Mouse (Mus musculus) thymus, adult 2 months (tissue): ENCODE results near the gene Slc45a1. TPM values are rescaled to one million over a fixed set of nuclear protein-coding genes. Genes with fewer than 3 reads are reported as not detected.

Source experiments
- DNase-seq: peaks from one replicate; pipeline ENCODE4 v3.0.0; 2021
- H3K27ac ChIP-seq: fragments of 200-500 bp; 2 replicates; pipeline ENCODE4 v1.5.1; 2012; ENCODE audit warnings: low read length, control low read depth; ENCODE audit not compliant: control insufficient read depth, insufficient read depth
- H3K27me3 ChIP-seq: fragments of 200-500 bp; 2 replicates; pipeline ENCODE4 v1.6.1; 2012; ENCODE audit warnings: mild to moderate bottlenecking, low read length, moderate library complexity, mixed read lengths; ENCODE audit not compliant: control insufficient read depth, insufficient read depth
- H3K36me3 ChIP-seq: fragments of 200-500 bp; 2 replicates; pipeline ENCODE4 v1.6.1; 2012; ENCODE audit warnings: mild to moderate bottlenecking, low read length, moderate library complexity; ENCODE audit not compliant: control insufficient read depth, insufficient read depth
- H3K4me1 ChIP-seq: fragments of 200-500 bp; replicated peaks from 2 replicates; pipeline ENCODE4 v1.6.1; 2012; ENCODE audit warnings: low read length; ENCODE audit not compliant: control insufficient read depth, insufficient read depth
- H3K4me3 ChIP-seq: fragments of 200-500 bp; 2 replicates; pipeline ENCODE4 v1.5.1; 2012; ENCODE audit warnings: mild to moderate bottlenecking, low read length, control low read depth, moderate library complexity; ENCODE audit not compliant: control insufficient read depth, insufficient read depth
- CTCF ChIP-seq: fragments of 200-500 bp; IDR thresholded peaks from 2 replicates; pipeline ENCODE4 v1.5.1; 2012; ENCODE audit warnings: mild to moderate bottlenecking, control low read depth, low read length, moderate library complexity, borderline replicate concordance; ENCODE audit not compliant: control insufficient read depth, poor library complexity, insufficient read depth; ENCODE audit errors: extremely low read depth
- POLR2A ChIP-seq: fragments of 200-500 bp; IDR thresholded peaks from 2 replicates; pipeline ENCODE4 v1.6.1; 2012; ENCODE audit warnings: mild to moderate bottlenecking, low read length, control low read depth, moderate library complexity; ENCODE audit not compliant: control insufficient read depth, poor library complexity, insufficient read depth; ENCODE audit errors: extremely low read depth
- WGBS: fragments of 180-500 bp; shearing (Covaris S2); methylation state at CpG from one replicate; pipeline ENCODE4 v1.1.7; 2018; 5-methylcytosine and 5-hydroxymethylcytosine counted together
- polyA plus RNA-seq: library from polyadenylated mRNA; depleted of rRNA; stranded (reverse); fragments of >200 nt; gene quantifications from 2 replicates; pipeline ENCODE4 v1.2.3, GENCODE M21; 2012

The Slc45a1 gene
- polyA plus RNA-seq, 1 experiment, result 0.03 TPM

DNA sequence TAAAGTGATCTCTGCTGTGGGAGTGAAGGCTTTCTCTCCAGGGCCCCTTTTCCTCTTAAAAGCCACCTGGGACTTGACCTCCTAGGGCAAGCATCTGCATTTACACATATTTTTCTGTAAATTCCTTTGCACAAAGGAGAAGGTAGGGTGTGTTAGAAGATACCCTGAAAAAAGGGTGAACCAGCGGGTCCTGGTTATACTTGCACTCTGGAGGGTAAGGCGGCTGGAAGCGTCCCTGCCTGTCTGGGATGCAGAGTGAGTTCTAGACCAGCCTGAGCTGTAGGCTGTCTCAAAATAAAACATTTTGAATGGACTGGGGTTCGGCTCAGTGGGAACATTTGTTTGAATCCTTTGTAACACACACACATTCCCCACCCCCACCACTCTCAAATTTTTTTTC, 60.4 kb downstream of the Slc45a1 start:
- WGBS, result 98% methylated on average over 4 of the region's 4 CpGs
- DNase-seq, result no peak
- Histone ChIP-seq H3K36me3 (no peaks in the 10 kb centered on the region), H3K27me3 (no peaks in the 10 kb centered on the region), H3K4me3 (no peak overlapping the region), H3K27ac (no peak overlapping the region), H3K4me1 (peaks cover 4% of the 10 kb centered on the region)
- TF ChIP-seq CTCF, result no peak
- no peak for TF ChIP-seq POLR2A

DNA sequence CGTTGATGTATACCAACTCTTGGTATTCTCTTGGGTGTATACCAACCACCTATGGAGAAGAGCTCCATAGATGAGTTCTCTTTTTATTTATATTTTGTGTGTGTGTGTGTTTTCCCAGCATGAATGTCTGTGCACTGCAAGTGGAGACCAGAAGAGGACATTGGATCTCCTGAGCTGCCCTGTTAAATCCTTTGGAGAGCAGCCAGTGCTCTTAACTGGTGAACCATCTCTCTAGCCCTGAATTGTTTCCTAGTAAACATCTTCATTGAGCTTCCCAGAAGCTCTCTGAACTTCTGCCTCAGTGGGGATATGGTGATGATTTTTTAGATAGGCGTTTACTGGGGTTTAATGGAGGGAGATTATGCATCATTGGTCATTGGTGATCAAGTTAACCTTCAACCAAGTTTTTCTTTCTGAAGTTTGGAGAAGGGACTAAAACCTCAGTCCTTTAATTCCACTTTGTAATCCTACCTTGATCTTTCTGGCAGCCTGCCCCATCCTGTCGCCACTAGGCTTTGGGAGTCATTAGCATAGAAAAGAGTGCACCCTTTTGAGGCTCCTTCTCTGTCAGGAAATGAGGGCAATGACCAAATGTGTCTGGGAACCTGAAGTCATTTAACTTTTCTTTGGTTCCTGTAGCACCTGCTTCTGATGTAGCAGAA, 61.2 kb downstream of the Slc45a1 start:
- TF ChIP-seq POLR2A (no peak), CTCF (no peak)
- H3K4me3 ChIP-seq, result no peak overlapping the region
- H3K36me3 ChIP-seq, result no peaks in the 10 kb centered on the region
- no peak overlapping the region for H3K27ac ChIP-seq
- DNase-seq, result no peak
- no peaks in the 10 kb centered on the region for H3K27me3 ChIP-seq
- H3K4me1 ChIP-seq, result peaks cover 4% of the 10 kb centered on the region
- WGBS, result 77% methylated on average over 3 of the region's 3 CpGs

DNA sequence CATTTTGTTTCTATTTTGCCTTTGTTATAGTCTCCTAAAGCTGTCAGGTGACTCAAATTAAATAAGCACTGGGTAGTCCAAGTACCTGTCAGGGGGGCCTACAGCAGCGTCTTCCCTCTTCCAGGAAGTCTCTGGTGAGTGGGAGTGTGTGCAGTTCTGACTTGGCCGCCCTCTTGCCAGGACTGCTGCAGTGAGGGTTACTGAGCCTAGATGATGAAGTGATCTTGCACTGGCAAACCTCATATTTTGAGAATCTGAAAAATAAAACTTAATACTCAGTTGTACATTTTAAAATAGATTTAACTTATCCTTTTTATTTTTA, 63.7 kb downstream of the Slc45a1 start:
- Histone ChIP-seq H3K27me3 (no peaks in the 10 kb centered on the region), H3K36me3 (no peaks in the 10 kb centered on the region), H3K4me3 (no peak overlapping the region), H3K27ac (no peak overlapping the region), H3K4me1 (peaks cover 6% of the 10 kb centered on the region)
- WGBS, result 83% methylated on average over 2 of the region's 2 CpGs
- DNase-seq, result no peak
- TF ChIP-seq POLR2A (no peak), CTCF (no peak)

DNA sequence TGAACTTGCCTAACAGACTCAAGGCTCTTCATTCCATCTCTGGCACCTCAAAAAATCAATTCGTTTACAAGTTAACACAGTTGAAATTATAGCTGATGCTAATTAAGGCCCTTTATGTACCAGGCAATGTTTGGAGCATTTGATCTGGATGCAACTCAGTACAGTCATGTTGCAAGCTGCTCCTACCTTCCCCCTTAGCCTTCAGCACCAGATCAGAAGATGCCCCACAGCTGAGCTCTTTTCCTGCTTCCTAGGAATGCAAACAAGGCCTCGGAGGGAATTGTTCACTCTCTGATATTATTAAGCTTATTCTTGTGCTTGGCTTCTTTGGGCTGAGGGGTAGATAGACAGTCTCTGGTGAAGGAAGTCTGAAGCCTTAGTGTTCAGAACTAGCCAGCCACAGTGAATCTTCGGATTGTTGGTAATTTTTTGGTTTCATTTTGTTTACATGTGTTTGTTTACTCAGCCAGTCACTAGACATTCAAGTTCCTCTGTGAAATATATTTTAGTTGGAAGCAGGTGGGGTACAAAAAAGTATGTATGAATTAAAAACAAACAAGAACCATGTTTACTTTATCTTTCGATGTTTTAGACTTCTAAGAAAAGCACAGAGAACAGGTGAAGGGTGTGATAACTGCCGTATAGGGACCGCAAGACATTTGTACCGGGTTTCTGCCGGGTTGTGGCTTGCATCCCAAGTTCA, 64.2 kb downstream of the Slc45a1 start:
- no peak for DNase-seq
- Histone ChIP-seq H3K4me3 (no peak overlapping the region), H3K27me3 (no peaks in the 10 kb centered on the region), H3K27ac (no peak overlapping the region), H3K4me1 (peaks cover 10% of the 10 kb centered on the region), H3K36me3 (no peaks in the 10 kb centered on the region)
- WGBS, result 83% methylated on average over 8 of the region's 8 CpGs
- TF ChIP-seq POLR2A (no peak), CTCF (no peak)

DNA sequence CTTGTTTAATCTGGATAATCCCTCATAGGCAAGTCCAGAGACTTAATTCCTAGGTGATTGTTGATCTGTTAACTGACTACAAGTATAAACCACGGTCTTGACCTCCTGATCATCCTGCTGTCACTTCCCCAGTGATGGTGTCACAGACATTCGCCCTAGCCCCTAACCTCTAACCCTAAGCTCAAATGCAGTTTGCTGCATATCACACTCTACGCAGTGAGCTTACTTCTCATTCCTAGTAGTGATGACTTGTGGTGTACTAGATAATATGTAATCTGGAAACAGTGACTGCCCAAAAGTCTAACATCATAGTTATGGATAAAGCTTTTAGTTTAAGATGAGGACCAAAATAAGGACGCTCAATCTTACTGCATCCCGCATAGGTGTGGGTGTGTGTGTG, 65.7 kb downstream of the Slc45a1 start:
- no peak overlapping the region for H3K27ac ChIP-seq
- H3K4me1 ChIP-seq, result peaks cover 10% of the 10 kb centered on the region
- 94% methylated on average over 5 of the region's 5 CpGs for WGBS
- no peaks in the 10 kb centered on the region for H3K27me3 ChIP-seq
- no peak overlapping the region for H3K4me3 ChIP-seq
- no peaks in the 10 kb centered on the region for H3K36me3 ChIP-seq
- TF ChIP-seq CTCF (no peak), POLR2A (no peak)
- DNase-seq, result no peak

DNA sequence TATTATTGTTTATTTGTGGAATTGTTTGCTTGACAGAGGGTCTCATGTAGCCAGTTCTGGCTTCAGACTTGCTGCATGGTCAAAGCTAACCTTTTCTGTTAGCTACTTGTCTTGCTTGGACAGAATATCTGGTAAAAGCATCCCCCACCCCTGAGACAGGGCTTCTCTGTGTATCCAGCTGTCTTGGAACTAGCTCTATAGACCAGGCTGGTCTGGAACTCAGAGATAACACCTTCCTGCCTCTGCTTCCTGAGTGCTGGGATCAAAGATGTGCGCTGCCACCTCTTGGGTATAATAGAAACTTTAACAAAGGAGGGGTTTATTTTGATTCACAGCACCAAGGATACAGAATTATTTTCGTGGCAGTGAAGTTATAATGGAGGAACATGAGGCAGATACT, 66.2 kb downstream of the Slc45a1 start:
- WGBS, result 93% methylated on average over 2 of the region's 2 CpGs
- peaks cover 10% of the 10 kb centered on the region for H3K4me1 ChIP-seq
- no peaks in the 10 kb centered on the region for H3K36me3 ChIP-seq

DNA sequence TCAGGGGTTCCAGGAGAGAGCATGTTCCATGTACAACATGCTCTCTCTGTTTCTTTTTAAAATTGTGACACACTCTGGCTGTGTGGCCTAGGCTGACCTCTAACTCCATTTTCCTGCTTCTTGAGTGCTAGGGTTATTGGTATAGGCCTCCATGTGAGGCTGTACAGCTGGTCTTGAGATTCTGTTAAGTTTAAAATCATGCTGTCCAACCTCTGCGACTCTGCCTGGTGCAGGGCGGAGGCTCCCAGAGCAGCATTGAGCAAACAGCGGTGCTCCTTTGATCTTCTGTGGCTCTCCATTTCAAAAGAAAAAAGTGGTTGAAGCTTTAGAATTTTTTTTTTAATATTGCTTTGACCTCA, 68.2 kb downstream of the Slc45a1 start:
- TF ChIP-seq POLR2A (no peak), CTCF (no peak)
- no peak for DNase-seq
- H3K27me3 ChIP-seq, result no peaks in the 10 kb centered on the region
- no peaks in the 10 kb centered on the region for H3K36me3 ChIP-seq
- 17% methylated on average over 3 of the region's 3 CpGs for WGBS
- peaks cover 10% of the 10 kb centered on the region for H3K4me1 ChIP-seq
- H3K27ac ChIP-seq, result 0 out of 2 replicates have a peak overlapping the region, but pooled peaks have one; percentile 37
- no peak overlapping the region for H3K4me3 ChIP-seq

More for the DNA sequence above, 66.2 kb downstream of the Slc45a1 start:
- no peak overlapping the region for H3K4me3 ChIP-seq
- TF ChIP-seq CTCF (no peak), POLR2A (no peak)
- H3K27me3 ChIP-seq, result no peaks in the 10 kb centered on the region
- DNase-seq, result no peak
- H3K27ac ChIP-seq, result no peak overlapping the region
